Comparison of ENCODE assay signal across 11 mouse cellular contexts in the genomic region with DNA sequence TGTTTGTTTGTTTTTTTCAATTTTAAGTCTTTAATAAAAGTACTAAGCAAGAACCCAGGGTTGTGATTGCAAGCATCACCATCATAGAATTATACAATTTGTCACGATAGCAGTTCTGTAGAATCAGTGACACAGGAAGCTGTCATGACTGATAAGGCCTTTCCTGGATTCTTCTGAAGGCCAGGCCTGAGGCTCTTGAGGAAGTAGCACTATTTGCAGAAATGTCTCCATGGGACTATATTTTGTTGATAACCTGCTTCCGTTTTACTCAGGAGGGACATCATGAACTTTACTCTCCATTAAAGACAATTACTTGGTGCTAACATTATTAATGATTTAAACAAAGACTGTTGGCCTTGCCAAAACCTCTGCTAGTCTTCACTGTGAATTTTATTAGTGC.
"Had no signal": no experiment of that assay in that cellular context is flagged by ENCODE, and none has a peak within 500 bp of the region (broad histone marks: within the 10 kb centered on the region; RNA-seq: fewer than 3 reads in every experiment).

No protein-coding gene starts in this region.

- H3K4me3 ChIP-seq: layer of hippocampus, adult 2 months; limb, embryonic 13.5 days; midbrain, embryonic 12.5 days; neural tube, embryonic 13.5 days; stomach, embryonic 15.5 days had no signal

- H3K9ac ChIP-seq: limb, embryonic 13.5 days; liver, embryonic 14.5 days; midbrain, embryonic 12.5 days; neural tube, embryonic 13.5 days; stomach, embryonic 15.5 days had no signal

- H3K4me1 ChIP-seq: limb, embryonic 13.5 days; midbrain, embryonic 12.5 days; neural tube, embryonic 13.5 days; stomach, embryonic 15.5 days had no signal

- H3K27me3 ChIP-seq: limb, embryonic 13.5 days; midbrain, embryonic 12.5 days; neural tube, embryonic 13.5 days; stomach, embryonic 15.5 days had no signal

- H3K27ac ChIP-seq: layer of hippocampus, adult 2 months; limb, embryonic 13.5 days; liver, embryonic 14.5 days; midbrain, embryonic 12.5 days; neural tube, embryonic 13.5 days; stomach, embryonic 15.5 days had no signal

- H3K4me2 ChIP-seq: limb, embryonic 13.5 days; midbrain, embryonic 12.5 days; neural tube, embryonic 13.5 days; stomach, embryonic 15.5 days had no signal

- H3K36me3 ChIP-seq: limb, embryonic 13.5 days; midbrain, embryonic 12.5 days; neural tube, embryonic 13.5 days; stomach, embryonic 15.5 days had no signal

- DNase-seq: lung, adult 18-20 months; retina, postnatal 1 day; thymus, adult 2 months; thymus, postnatal 25 days had no signal

- H3K9me3 ChIP-seq: limb, embryonic 13.5 days; midbrain, embryonic 12.5 days; neural tube, embryonic 13.5 days; stomach, embryonic 15.5 days had no signal

- ATAC-seq: midbrain, embryonic 16.5 days had no signal
